Mouse (Mus musculus) limb, embryonic 13.5 days (tissue): Measurements from ENCODE around the gene Areg. TPM values are rescaled to one million over a fixed set of nuclear protein-coding genes. Genes with fewer than 3 reads are reported as not detected.

Experiments used
- ATAC-seq: fragments of 200-750 bp; cut with Nextera tagmentation; 2 replicates; pipeline ENCODE4 v1.8.0; 2017; ENCODE audit warnings: low read depth, moderate number of reproducible peaks, moderate TSS enrichment; ENCODE audit not compliant: low FRiP score
- H3K27ac ChIP-seq: fragments of 300-500 bp; sonication (generic); 2 replicates; pipeline ENCODE4 v1.5.1; 2015; ENCODE audit warnings: inconsistent platforms, mild to moderate bottlenecking, moderate library complexity
- H3K27me3 ChIP-seq: fragments of 300-500 bp; sonication (generic); 2 replicates; pipeline ENCODE4 v1.6.1; 2015; ENCODE audit warnings: mild to moderate bottlenecking, inconsistent platforms
- H3K36me3 ChIP-seq: fragments of 300-500 bp; sonication (generic); 2 replicates; pipeline ENCODE4 v1.6.1; 2015; ENCODE audit warnings: inconsistent platforms, mild to moderate bottlenecking, moderate library complexity
- H3K4me1 ChIP-seq: fragments of 300-500 bp; sonication (generic); 2 replicates; pipeline ENCODE4 v1.6.1; 2015; ENCODE audit warnings: inconsistent platforms
- H3K4me2 ChIP-seq: fragments of 300-500 bp; sonication (generic); replicated peaks from 2 replicates; pipeline ENCODE4 v1.6.1; 2015; ENCODE audit warnings: inconsistent platforms, mild to moderate bottlenecking, moderate library complexity
- H3K4me3 ChIP-seq: fragments of 300-500 bp; sonication (generic); 2 replicates; pipeline ENCODE4 v1.5.1; 2015; ENCODE audit warnings: moderate library complexity, mild to moderate bottlenecking, inconsistent platforms
- H3K9ac ChIP-seq: fragments of 300-500 bp; sonication (generic); 2 replicates; pipeline ENCODE4 v1.6.1; 2015; ENCODE audit warnings: mild to moderate bottlenecking, inconsistent platforms
- H3K9me3 ChIP-seq: fragments of 300-500 bp; sonication (generic); 2 replicates; pipeline ENCODE4 v1.6.1; 2016; ENCODE audit warnings: inconsistent platforms
- WGBS: fragments of 180-500 bp; shearing (Covaris S2); methylation state at CpG from one replicate; pipeline ENCODE4 v1.1.7; 2015; 5-methylcytosine and 5-hydroxymethylcytosine counted together
- polyA plus RNA-seq: library from polyadenylated mRNA; unstranded; fragments of >200 nt; fragmentation: Nextera tagmentation; extraction: Ambion mirVana; gene quantifications from 2 replicates; pipeline ENCODE4 v1.2.1, GENCODE M21; 2015

Areg gene
- polyA plus RNA-seq, 1 experiment from 2014 or later = 0.15 TPM

DNA sequence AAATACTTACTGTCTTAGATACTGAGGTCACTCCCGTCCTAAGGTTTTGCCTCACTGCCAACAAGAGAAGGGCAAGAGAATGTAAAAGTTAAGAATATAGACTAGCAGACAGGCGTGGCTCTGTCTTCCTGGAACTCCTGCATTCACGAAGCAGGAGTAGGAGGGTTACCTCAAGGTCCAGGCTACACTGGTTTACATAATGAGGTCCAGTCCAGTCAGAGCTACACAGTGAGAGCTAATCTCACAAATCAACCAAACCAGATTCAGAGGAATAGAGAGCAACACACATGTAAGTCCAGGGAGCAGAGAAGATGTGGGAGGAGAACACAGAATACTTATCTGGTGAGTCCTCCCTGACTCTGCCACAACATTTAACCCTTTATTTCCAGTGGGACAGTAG is 55.2 kb downstream of the Areg start:
- Histone ChIP-seq H3K4me3 (no peak overlapping the region), H3K4me2 (no peak overlapping the region), H3K36me3 (no peaks in the 10 kb centered on the region), H3K9me3 (no peaks in the 10 kb centered on the region), H3K27me3 (no peaks in the 10 kb centered on the region), H3K27ac (no peak overlapping the region), H3K4me1 (no peaks in the 10 kb centered on the region), H3K9ac (no peak overlapping the region)
- 75% methylated on average over 3 of the region's 3 CpGs for WGBS
- ATAC-seq = no peak

Other genes with a start within 250 kb of the Areg start
- 1.1 and 1.4 TPM in 2 replicates for gene Cxcl1, start 248.4 kb upstream of the Areg start, polyA plus RNA-seq
- gene Cxcl2, start 235.7 kb upstream of the Areg start, polyA plus RNA-seq = 0.18 and 0.28 TPM in 2 replicates
- 59.5 and 62.3 TPM in 2 replicates for gene Mthfd2l, start 208.5 kb upstream of the Areg start, polyA plus RNA-seq
- 0.10 and 0.29 TPM in 2 replicates for gene Epgn, start 112.1 kb upstream of the Areg start, polyA plus RNA-seq
- not detected in 2 replicates for gene Ereg, start 65.0 kb upstream of the Areg start, polyA plus RNA-seq